Mouse (Mus musculus): ENCODE measurements around the gene Htr2a.

The Htr2a gene

DNA sequence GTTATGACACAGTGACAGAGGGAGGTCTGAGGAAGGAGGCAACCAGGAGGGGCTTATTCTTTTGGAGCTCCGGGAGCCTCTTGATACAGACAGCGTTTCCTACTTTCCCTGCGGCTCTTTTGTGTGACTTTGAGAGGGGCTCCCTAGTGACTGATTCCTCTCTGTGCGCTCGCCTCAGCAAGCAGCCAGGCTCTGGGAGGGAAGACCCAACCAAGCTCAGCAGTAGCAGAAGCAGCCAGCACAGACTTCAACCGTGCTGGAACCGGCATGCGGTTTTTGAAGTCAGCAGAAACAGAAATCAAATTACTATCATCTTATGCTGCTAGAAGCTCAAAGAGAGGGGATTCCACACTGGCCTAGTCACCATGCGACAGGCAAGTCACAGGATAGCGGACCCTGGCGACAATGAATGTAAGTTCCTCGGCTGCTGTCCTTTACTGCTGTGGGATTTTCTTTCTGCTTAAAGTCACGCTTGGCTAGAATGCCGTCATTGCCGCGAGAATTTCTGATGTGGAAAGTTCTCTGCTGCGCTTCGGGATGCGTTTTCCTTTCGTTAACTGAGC is at the start of gene Htr2a:
TSS of gene Htr2a (plus strand) at position 22 of the 563 bp plus-strand sequence.
- in situ Hi-C loops (cut with MseI, MboI), result no loop called here

DNA sequence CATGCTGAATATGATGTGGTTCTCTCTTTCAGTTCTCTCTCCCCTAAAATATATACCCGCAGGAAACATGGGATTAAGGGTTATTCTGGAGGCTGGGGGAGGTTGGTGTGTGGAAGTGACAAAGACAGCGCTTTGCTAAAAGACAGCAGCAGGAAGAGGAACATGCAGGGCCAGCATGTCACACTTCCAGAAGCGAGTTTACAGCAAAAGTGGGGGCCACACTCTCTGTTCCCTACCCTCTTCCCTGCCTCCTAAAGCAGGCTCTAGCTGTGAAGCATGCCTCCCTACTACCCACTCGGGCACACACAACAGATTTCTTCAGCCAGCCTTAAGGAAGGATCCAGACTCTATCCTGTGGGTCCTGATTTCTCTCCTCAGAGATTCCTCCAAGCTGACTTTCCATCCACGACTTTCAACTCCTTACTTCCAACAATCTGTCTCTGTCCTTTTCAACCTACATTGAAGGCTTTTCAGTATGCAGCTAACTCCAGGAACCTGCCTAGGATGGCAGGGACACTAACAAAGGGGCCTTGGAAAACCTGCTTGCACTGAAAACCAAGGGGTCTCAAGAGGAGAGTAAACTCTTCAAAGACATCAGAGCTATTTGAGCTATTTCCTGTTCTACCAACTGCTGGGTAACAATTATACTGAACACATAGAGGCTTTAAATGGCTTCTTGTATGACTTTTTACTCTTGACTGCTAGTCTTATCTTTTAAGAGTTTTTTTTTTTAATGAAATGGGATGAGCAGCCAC is 39.1 kb upstream of the Htr2a start:
- in situ Hi-C loops (cut with MseI, MboI), result no loop called here

DNA sequence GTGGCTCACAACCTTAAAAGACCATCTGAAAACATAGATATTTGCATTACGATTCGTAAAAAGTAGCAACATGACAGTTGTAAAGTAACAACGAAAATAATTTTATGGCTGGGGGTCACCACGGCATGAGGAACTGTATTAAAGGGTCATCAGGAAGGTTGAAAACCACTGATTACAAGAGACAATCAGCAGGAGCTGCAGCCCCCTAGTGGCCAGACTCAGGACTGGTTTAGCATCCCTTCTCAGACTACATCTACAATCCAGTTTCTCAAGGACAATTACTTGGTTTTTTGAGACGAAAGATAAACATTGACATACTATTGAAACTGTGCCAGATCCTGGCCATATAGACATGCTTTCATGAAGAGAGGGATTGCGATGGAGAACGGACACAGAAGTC is 38.1 kb upstream of the Htr2a start:
- in situ Hi-C loops (cut with MseI, MboI), result no loop called here

DNA sequence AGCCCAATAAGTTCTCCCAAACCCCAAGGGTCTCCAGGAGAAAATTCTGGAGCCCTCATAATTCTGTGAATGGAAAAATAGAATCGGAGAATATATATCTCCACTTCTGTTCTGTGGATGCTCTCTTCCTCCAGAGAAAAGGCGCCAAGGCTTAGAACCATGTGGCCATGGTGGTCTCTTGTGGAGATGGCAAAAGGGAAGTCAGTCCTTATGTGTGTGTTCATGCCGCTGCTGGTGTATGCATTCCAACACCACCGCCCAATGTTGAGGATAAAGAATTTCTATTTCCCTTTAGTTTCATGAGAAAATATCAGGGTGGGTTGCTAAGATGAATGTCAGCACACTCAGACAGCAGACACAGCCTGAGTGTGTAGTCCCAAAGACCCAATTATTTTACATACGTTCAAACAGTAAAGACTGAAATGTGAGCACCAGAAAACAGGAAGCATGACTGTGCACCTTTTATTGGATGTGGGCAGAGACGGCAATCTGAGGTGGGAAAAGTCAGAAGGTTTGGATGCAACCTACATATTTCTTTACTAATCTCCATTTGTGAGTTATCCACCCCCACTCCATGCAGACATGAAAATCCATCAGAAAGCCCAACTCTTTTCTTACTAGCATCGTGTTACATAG is 37.4 kb upstream of the Htr2a start:
- in situ Hi-C loops (cut with MseI, MboI), result no loop called here

DNA sequence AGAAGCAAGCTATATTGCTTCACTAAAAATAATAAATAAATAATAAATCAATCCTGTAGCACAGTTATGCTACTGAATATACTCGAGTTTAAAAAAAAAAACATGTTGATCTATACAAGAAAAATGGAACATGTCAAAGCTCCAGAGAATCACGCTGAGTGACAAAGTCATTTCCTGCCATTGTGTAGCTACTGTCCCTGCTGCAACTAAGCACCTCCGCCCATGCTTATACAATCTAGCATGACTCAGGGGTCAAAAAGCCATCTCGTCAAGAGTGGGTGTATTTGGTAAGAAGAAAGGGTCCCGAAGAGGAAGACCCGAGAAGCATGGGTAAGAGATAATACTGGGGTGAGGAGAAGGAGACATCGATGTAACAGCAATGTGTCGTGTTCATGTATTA is 29.3 kb upstream of the Htr2a start:
- in situ Hi-C loops (cut with MseI, MboI), result no loop called here

DNA sequence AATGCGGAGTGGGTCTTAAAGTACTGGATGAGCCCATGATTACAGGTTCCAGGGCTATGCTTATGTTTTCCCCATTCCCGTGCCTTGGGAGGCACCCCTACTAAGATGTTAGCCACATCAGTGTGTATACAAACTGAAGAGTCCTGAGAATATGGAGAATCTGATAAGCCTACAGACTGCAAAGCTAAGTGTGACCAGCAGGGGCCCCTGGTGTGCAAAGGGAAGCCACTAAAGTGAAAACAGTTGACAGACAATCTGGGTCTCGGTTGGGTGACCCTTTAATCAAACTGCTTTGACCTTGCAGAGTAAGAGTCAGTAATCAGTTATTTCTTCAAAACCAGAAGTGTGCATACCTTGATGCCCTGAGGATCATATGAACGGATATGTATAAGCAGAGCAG is 21.8 kb upstream of the Htr2a start:
- in situ Hi-C loops (cut with MseI, MboI), result no loop called here

DNA sequence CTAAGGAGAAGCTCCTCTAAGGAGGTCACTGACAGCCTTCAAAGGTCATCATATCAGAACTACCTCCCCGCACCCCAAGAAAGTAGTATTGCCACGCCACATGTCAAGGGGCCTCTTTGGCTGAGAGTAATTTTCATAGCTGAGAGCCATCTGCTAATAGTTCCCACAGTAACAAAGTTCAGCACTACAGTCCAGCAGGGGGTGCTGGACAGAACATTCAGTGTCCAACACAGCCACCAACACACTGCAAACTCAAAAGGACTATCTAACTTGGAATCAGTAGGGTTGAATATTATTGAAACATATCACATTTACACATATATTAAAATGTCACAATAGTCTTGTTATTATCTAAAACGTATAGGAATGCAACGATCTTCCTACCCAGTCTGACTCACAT is 2.6 kb upstream of the Htr2a start:
- in situ Hi-C loops (cut with MseI, MboI), result no loop called here

DNA sequence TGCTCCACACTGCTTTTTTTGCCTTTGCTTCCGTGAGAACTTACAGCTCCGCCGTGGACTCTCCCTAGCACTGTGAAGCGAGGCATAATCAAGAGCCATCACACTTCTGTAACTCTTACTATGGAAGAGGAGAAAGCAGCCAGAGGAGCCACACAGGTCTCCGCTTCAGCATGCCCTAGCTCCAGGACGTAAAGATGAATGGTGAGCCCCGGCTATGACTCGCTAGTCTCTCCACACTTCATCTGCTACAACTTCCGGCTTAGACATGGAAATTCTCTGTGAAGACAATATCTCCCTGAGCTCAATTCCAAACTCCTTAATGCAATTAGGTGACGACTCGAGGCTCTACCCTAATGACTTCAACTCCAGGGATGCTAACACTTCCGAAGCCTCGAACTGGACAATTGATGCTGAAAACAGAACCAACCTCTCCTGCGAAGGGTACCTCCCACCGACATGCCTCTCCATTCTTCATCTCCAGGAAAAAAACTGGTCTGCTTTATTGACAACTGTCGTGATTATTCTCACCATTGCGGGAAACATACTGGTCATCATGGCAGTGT is 1.1 kb downstream of the Htr2a start:
- in situ Hi-C loops (cut with MseI, MboI), result no loop called here

DNA sequence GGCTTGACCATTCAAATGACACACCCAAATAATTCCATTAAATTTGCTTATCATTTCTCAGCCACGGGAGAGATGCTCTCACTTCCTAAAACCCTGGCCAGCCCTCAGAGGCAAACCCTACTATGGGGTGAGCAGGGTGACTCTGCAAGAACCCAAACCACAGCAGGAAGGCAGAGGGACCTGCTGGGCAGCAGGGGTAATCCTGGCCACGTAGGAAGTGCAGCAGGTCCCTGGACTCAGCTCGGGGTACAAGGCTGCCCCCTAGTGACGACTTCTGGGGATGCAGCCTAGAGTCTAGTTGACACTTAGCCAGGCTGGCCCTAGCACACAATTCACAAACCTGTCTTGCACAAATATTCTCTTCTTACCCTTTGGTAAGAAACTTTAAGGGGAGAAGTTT is 2.7 kb downstream of the Htr2a start:
- in situ Hi-C loops (cut with MseI, MboI), result no loop called here

DNA sequence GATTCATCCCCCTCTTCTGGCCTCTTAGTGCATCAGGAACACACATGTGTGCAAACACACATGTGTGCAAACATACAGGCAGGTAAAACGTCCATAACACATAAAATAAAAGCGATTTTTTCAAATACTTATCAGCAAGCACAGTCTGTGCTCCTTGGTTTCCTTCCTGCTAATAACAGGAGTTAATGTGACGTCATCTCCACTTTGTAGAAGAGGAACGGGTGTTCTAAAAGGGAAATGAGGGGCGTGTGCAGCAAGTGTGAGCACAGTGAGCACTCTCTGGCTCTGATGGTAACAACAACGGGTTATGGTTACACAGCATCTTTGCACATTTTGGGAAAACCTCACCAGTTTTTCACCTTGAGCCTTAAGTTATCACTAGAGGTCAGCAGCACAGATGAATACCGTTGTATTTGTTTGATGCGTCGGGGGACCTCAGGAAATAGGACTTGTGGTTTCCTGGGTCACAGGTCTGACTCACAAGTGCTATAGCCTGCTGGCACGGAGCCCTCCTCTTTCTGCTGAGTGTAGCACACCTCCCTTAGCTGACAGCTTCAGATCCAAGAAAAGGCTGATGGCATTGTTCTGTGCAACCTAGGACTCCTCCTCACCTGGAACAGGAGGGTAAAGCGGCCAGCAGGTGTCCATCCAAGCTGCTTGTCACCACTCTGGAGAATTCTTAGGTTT is 5.6 kb downstream of the Htr2a start:
- in situ Hi-C loops (cut with MseI, MboI), result no loop called here

DNA sequence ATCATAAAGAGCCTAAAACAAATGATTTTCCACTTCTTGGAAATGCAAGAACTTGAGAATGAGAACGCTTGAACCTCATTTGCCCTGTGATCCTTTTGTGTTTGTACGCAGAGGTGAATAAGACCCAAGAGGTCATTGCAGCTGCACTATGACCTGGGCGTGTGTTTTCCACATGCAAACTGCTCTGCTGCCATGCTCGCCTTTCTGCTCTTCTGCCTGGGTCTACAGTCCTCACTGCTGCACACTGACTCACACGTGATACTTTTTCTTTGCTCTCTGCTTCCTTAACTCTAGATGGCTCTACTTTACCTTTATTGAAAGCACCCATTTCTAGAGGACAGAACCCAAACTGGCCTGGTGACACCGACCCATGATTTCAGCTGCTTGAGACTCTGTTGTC is 9.4 kb downstream of the Htr2a start:
- in situ Hi-C loops (cut with MseI, MboI), result no loop called here

DNA sequence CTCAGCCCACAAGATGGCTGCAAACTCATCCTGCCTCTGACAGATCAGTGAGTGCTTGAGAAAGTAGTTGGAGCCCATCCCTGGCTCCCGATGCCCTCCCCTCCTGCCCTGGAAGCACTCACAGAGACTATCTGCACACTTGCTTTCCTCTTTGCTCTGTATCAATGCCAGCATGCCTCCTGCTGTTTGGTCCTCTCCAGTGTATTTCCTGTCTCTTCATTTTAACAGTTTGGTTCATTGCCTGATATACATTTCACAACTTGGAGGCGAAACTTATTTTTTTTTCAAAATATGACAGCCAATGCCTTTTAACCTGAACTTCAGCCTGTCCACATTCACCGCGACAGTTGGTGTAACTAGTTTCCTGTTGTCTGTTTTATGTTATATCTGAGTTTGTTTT is 11.0 kb downstream of the Htr2a start:
- in situ Hi-C loops (cut with MseI, MboI), result no loop called here

DNA sequence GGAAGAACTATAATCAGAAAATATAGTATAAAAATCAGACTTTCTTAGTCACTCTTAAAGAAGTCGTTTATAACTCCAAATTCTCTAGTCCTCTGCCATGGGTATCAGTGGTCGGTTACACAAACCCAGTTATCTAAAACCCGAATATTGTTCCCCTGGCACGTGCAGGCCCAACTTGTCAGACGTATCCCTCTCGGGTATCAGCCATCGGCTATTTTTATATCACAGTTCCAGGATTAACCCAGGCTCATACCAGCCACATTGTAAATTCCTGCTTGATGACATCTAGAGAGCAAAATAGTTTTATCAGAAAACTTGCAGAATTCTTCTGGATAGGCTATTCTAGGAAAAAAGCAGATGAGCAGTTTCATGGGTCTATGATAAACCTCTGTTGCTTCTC is 16.6 kb downstream of the Htr2a start:
- in situ Hi-C loops (cut with MseI, MboI), result no loop called here

DNA sequence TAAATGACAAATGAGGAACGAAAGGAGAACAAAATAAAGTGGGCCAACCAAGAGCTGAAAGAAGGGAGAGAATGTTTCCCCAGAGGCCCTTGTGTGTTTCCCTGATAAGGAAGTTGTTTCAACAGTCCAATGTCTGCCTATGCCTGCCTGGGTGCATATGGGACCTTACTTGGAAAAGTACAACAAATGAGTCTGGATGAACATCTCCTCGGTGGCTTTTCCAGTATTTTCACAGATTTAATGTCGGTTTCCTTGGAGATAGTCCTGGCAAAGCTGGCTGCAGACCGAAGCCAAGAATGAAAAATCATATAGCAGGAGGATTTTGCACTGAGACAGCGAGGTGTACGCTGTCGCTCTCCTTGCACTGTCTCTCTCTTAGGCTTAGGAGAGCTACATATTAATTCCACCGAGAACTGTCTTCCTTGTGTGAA is 18.8 kb downstream of the Htr2a start:
- in situ Hi-C loops (cut with MseI, MboI), result no loop called here

DNA sequence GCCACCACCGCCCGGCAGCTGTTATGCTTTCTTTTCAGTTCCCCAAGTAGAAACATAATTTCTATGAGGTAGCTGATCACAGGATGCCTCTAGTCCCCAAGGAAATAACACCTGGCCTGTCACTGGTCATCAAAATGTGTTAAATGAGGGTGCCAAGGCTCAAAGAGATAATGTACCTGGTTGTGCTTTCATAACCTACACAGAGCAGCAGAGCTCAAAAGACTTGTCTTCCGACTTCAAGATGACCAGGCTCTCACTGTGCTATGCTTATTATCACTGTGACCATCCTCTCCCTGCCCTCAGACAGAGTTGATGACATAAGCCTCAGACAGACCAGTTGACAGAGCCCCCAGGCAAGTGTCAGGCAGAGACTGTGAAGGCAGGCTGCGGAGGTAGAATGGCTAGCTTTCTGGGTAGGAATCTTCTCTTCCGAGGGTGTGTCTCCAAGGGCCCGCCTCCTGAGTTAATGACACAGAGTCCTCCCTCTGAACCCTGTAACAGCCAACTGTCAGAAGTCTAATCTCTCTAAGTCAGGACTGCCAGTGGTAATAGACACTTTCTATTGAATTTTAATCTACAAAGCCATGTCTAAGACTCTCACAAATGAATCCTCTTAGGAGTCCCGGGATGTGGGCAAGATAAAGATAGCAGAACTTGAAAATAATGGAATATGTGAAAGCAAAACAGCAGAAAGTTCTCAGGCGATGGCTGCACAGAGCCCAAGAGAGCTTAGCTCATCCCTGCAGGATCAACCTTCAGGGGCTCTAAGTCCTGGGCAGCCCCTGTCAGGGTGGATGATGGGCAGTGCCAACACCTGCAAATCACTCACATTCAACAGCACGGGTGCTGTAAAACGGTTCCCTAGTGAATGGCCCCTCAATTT is 31.7 kb downstream of the Htr2a start:
- in situ Hi-C loops (cut with MseI, MboI), result no loop called here

DNA sequence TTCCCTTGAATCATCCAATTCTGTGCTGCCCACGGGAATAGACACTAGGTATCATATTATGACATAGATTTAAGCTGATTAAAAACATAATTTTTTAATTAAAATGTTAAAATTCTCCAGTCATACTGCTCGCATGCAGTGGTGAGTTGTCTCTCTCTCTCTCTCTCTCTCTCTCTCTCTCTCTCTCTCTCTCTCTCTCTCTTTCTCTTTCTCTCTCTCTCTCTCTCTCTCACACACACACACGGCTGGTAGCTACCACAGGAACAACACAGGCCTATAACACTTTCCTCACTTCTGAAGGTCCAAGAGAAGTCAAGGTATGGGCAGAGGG is 32.3 kb downstream of the Htr2a start:
- in situ Hi-C loops (cut with MseI, MboI), result no loop called here

DNA sequence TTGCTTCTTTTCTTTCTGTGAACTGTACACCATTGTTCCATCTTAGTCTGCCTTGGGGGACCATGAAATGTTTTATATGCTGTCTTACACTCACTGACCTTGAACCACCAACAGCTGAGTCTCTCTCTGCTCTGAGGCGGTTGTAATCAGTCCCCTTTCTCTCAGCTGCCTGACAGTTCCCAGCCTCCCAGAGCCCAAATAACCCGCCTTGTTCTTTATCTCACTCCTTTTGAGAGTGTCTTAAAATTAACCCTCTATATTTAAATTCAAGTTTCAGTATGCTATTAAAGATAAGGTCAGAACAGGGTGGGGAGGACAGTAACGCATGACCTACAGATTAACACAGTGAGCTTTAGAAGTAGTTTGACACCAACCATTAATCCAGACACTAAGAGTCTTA is 32.9 kb downstream of the Htr2a start:
- in situ Hi-C loops (cut with MseI, MboI), result no loop called here

DNA sequence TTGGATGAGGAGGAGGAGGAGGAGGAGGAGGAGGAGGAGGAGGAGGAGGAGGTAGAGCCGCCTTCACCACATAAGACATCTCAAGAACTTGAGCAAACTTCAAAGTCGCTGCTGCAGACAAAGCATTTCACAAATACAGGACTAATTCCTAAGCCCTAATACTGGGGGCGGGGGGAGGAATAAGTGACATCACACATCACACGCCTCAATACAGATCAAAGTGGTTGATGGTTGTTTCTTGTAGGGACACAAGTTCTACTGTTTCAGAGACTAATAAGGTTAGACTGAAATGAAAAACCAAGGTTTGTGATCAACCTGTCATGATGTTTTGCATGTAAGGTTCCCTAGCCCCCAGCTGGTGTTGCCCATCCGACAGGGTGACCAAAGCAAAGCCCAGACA is 39.2 kb downstream of the Htr2a start:
- in situ Hi-C loops (cut with MseI, MboI), result no loop called here

DNA sequence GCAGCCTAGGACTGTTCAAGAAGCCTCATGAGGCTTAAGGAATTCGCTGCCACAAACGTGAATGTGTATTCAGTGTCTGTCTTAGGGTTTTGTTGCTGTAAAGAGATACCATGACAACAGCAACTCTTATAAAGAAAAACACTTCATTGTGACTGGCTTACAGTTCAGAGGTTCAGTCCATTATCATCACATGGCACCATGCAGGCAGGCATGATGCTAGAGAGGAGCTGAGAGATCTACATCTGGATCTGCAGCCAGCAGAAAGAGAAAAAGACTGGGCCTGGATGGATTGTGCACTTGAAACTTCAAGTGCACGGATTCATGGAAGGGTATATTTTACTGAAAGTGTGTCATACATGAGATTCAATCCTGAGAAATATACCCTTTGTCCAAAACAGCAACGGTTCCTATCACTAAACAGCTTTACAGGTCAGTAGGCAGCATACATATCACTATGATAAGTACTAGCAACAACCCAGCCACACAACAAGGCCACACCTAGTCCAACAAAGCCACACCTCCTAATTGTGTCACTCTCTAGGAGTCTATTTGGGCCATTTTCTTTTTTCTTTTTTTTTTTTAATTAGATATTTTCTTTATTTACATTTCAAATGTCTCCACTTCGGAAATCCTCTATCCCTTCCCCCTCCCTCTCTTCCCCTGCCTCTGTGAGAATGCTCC is 43.8 kb downstream of the Htr2a start:
- in situ Hi-C loops (cut with MseI, MboI), result no loop called here

DNA sequence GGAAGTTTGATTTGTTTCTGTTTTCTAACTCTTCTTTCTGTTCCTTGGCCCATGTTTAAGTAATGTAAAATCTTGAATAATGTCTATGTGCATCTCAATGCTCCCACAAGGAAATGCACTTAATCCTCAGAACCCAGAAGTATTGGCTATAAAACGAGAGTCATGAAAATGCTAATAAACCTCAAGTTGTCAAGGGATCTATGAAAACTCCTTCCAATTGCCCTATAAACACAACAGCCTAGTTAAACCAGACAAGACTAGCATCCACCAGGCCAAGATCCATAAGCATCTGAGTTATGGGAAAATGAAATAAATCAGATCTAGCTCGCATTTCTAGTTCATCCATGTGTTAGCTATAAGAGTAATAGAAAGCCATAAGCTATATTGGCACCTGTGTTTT is 51.3 kb downstream of the Htr2a start:
- in situ Hi-C loops (cut with MseI, MboI), result no loop called here

DNA sequence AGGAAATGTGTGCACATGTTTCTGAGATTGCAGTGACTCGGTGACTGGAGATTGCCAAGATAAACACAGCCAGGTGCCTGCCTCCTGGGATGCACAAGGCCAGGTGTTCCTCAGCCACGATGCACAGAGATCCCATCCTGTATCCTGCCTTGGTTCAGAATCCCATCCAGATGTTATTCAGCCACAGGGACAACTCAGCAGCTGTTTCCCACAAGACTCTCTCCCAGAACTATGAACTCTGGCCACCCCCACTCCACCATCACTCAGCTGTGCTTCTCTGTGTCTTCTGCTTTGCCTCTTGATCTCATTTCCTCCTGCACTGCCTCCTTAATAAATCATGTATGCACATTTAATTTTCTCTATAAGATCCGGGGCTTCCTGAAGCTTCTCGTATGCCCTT is 56.1 kb downstream of the Htr2a start:
- in situ Hi-C loops (cut with MseI, MboI), result no loop called here
